Mouse (Mus musculus): Measurements from ENCODE around the gene Nob1. TPM values are rescaled to one million over a fixed set of nuclear protein-coding genes. Genes with fewer than 3 reads are reported as not detected.

The Nob1 gene
- polyA plus RNA-seq (2014; fragmentation: Nextera tagmentation; extraction: Ambion mirVana), result 66.2 and 82.6 TPM in 2 replicates

- Histone ChIP-seq H3K4me3 (ENCODE audit: low read depth, low read length) (peak within 1 kb of the TSS; percentile 100), H3K27me3 (replicated peaks; ENCODE audit: control insufficient read depth, insufficient read depth, low read length) (no peaks in the 10 kb centered on the region), H3K36me3 (ENCODE audit: control insufficient read depth, insufficient read depth, low read length) (peaks cover 30% of the 10 kb centered on the region), H3K27ac (ENCODE audit: low read depth) (peak within 1 kb of the TSS; percentile 36; the same call in 1 of the 2 replicates), H3K4me2 (ENCODE audit: low read length) (peak within 1 kb of the TSS; percentile 69), H3K9me3 (ENCODE audit: control insufficient read depth, low read length) (no peaks in the 10 kb centered on the region), H3K9ac (ENCODE audit: low read length) (peak within 1 kb of the TSS; percentile 80), H3K4me1 (replicated peaks; ENCODE audit: control insufficient read depth, insufficient read depth, low read length) (peaks cover 7% of the 10 kb centered on the region)
- ATAC-seq (replicated peaks; ENCODE audit: low FRiP score, low TSS enrichment, low read depth) (peak; percentile 99), DNase-seq (ENCODE audit: low spot score) (peak; percentile 97)
- 1% methylated on average over 50 of the region's 50 CpGs for WGBS
Observed at GRCm38 (mm10) chr8:107424597-107425229, at the start of gene Nob1. Nob1 (minus strand) TSS chr8:107425051.

GRCm38 (mm10) chr8:107473369-107473768 is 48.5 kb upstream of the Nob1 start:
- ATAC-seq (replicated peaks; ENCODE audit: low FRiP score, low TSS enrichment, low read depth), result no peak
- H3K4me3 ChIP-seq (ENCODE audit: low read depth, low read length), result no peak overlapping the region
- no peaks in the 10 kb centered on the region for H3K4me1 ChIP-seq (replicated peaks; ENCODE audit: control insufficient read depth, insufficient read depth, low read length)
- peaks cover 2% of the 10 kb centered on the region; the same call in 1 of the 2 replicates for H3K36me3 ChIP-seq (ENCODE audit: control insufficient read depth, insufficient read depth, low read length)
- H3K9ac ChIP-seq (ENCODE audit: low read length), result no peak overlapping the region
- WGBS, result 84% methylated on average over 4 of the region's 4 CpGs
- H3K9me3 ChIP-seq (ENCODE audit: control insufficient read depth, low read length), result no peaks in the 10 kb centered on the region
- no peak overlapping the region for H3K4me2 ChIP-seq (ENCODE audit: low read length)
- DNase-seq (ENCODE audit: low spot score), result no peak
- no peaks in the 10 kb centered on the region for H3K27me3 ChIP-seq (replicated peaks; ENCODE audit: control insufficient read depth, insufficient read depth, low read length)
- H3K27ac ChIP-seq (ENCODE audit: low read depth), result no peak overlapping the region

DNA sequence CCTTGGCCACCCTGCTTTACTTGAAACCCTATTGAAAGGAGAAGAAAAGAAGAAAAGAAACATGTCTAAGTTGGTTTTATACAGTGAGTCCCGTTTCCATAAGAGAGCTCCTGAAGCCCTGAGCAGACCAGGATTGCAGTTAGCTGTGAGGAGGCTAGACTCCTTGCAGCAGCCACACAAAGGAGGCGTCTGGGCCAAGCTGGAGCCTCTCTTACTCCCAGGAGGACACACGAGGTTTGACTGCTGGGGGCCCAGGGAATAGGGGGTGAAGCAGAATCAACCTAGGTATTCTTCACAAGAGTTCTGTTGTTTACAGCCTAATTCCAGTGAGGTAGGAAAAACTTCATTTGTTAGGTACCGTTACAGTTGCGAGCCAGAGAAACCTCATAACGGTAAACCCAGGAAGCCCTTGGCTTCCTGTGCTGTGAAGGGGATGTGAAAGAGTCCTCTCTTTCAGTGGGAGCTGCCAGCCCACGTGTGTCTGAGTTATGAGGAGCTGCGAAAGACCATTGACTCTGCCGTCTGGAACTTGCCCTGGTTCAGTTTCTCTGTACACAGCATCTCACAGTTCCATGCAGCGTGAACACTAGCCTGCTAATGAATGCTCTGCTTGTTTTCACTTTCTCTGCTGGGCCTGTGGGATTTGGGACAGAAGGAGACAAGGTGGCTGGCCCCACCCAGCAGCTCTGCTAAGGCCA is 47.7 kb upstream of the Nob1 start:
- ATAC-seq (replicated peaks; ENCODE audit: low FRiP score, low TSS enrichment, low read depth), result no peak
- no peaks in the 10 kb centered on the region for H3K27me3 ChIP-seq (replicated peaks; ENCODE audit: control insufficient read depth, insufficient read depth, low read length)
- H3K9ac ChIP-seq (ENCODE audit: low read length), result no peak overlapping the region
- no peak for DNase-seq (ENCODE audit: low spot score)
- no peak overlapping the region for H3K27ac ChIP-seq (ENCODE audit: low read depth)
- no peaks in the 10 kb centered on the region for H3K4me1 ChIP-seq (replicated peaks; ENCODE audit: control insufficient read depth, insufficient read depth, low read length)
- 65% methylated on average over 10 of the region's 10 CpGs for WGBS
- H3K36me3 ChIP-seq (ENCODE audit: control insufficient read depth, insufficient read depth, low read length), result peaks cover 5% of the 10 kb centered on the region
- no peak overlapping the region for H3K4me2 ChIP-seq (ENCODE audit: low read length)
- no peaks in the 10 kb centered on the region for H3K9me3 ChIP-seq (ENCODE audit: control insufficient read depth, low read length)
- no peak overlapping the region for H3K4me3 ChIP-seq (ENCODE audit: low read depth, low read length)

- WGBS, result 70% methylated on average over 5 of the region's 5 CpGs
- no peak overlapping the region for H3K9ac ChIP-seq (ENCODE audit: low read length)
- no peak overlapping the region for H3K4me3 ChIP-seq (ENCODE audit: low read depth, low read length)
- H3K27me3 ChIP-seq (replicated peaks; ENCODE audit: control insufficient read depth, insufficient read depth, low read length), result no peaks in the 10 kb centered on the region
- DNase-seq (ENCODE audit: low spot score) (no peak), ATAC-seq (replicated peaks; ENCODE audit: low FRiP score, low TSS enrichment, low read depth) (no peak)
- H3K9me3 ChIP-seq (ENCODE audit: control insufficient read depth, low read length), result no peaks in the 10 kb centered on the region
- H3K27ac ChIP-seq (ENCODE audit: low read depth), result no peak overlapping the region
- no peaks in the 10 kb centered on the region; the same call in 1 of the 2 replicates for H3K4me1 ChIP-seq (replicated peaks; ENCODE audit: control insufficient read depth, insufficient read depth, low read length)
- peaks cover 5% of the 10 kb centered on the region; the same call in 1 of the 2 replicates for H3K36me3 ChIP-seq (ENCODE audit: control insufficient read depth, insufficient read depth, low read length)
- no peak overlapping the region for H3K4me2 ChIP-seq (ENCODE audit: low read length)
Observed at GRCm38 (mm10) chr8:107470302-107470701, 45.5 kb upstream of the Nob1 start.

DNA sequence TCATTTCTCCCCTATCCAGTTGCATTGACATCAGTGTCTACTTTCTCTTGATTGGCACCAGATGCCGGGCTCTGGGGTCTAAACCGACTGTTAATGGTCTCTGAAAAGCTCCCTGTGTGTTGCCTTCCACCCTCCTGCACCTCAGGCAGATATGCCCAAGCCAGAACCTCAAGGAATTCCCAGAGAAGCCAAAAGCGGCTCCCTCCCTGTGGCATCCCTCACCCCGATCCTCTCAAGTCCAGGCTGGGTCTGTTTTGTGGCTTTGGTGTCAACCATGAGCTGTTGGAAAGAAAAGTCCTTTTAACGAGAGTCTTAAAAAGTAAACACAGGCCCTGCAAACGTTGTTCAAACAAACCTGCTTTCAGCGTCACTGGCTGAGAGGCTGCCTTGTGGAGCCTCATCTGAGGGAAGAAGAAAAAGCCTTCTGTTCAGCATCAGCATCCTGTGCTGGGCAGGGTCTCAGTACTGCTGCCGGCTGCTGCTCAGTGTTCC is 44.0 kb upstream of the Nob1 start:
- 13% methylated on average over 8 of the region's 8 CpGs for WGBS
- ATAC-seq (replicated peaks; ENCODE audit: low FRiP score, low TSS enrichment, low read depth), result no peak
- no peak overlapping the region for H3K27ac ChIP-seq (ENCODE audit: low read depth)

DNA sequence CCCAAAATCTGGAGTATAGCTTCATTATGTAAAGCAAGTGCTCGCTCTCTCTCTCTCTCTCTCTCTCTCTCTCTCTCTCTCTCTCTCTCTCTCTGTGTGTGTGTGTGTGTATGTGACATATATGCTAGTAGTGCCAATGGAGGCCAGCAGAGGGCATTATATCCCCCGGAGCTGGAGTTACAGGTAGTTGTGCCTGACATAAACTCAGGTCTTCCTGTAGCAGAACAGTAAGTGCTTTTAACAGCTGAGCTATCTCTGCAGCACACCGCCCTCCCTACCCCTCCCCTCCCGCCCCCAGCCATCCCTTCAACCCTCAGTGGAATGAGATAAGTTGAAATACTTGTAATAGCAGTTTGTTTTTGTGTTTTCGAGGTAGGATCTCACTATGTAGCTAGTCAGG is 41.8 kb upstream of the Nob1 start:
- H3K4me3 ChIP-seq (ENCODE audit: low read depth, low read length), result no peak overlapping the region
- H3K9ac ChIP-seq (ENCODE audit: low read length), result no peak overlapping the region
- H3K27ac ChIP-seq (ENCODE audit: low read depth), result no peak overlapping the region
- peaks cover 18% of the 10 kb centered on the region for H3K36me3 ChIP-seq (ENCODE audit: control insufficient read depth, insufficient read depth, low read length)
- ATAC-seq (replicated peaks; ENCODE audit: low FRiP score, low TSS enrichment, low read depth), result no peak
- H3K9me3 ChIP-seq (ENCODE audit: control insufficient read depth, low read length), result no peaks in the 10 kb centered on the region
- H3K4me2 ChIP-seq (ENCODE audit: low read length), result no peak overlapping the region
- DNase-seq (ENCODE audit: low spot score), result no peak
- WGBS, result 88% methylated on average over 5 of the region's 5 CpGs
- H3K27me3 ChIP-seq (replicated peaks; ENCODE audit: control insufficient read depth, insufficient read depth, low read length), result no peaks in the 10 kb centered on the region
- H3K4me1 ChIP-seq (replicated peaks; ENCODE audit: control insufficient read depth, insufficient read depth, low read length), result no peaks in the 10 kb centered on the region; the same call in 1 of the 2 replicates

More for the DNA sequence above, 44.0 kb upstream of the Nob1 start:
- no peaks in the 10 kb centered on the region for H3K9me3 ChIP-seq (ENCODE audit: control insufficient read depth, low read length)
- no peak overlapping the region for H3K9ac ChIP-seq (ENCODE audit: low read length)
- H3K4me2 ChIP-seq (ENCODE audit: low read length), result no peak overlapping the region
- H3K4me1 ChIP-seq (replicated peaks; ENCODE audit: control insufficient read depth, insufficient read depth, low read length), result no peaks in the 10 kb centered on the region; the same call in 1 of the 2 replicates
- peaks cover 5% of the 10 kb centered on the region; the same call in 1 of the 2 replicates for H3K36me3 ChIP-seq (ENCODE audit: control insufficient read depth, insufficient read depth, low read length)
- no peak overlapping the region for H3K4me3 ChIP-seq (ENCODE audit: low read depth, low read length)
- DNase-seq (ENCODE audit: low spot score), result no peak
- no peaks in the 10 kb centered on the region for H3K27me3 ChIP-seq (replicated peaks; ENCODE audit: control insufficient read depth, insufficient read depth, low read length)

- H3K27ac ChIP-seq (ENCODE audit: low read depth), result peak overlapping the region; percentile 27; the same call in 1 of the 2 replicates
- H3K9ac ChIP-seq (ENCODE audit: low read length), result no peak overlapping the region
- H3K4me1 ChIP-seq (replicated peaks; ENCODE audit: control insufficient read depth, insufficient read depth, low read length), result no peaks in the 10 kb centered on the region; the same call in 1 of the 2 replicates
- H3K4me2 ChIP-seq (ENCODE audit: low read length), result no peak overlapping the region
- H3K27me3 ChIP-seq (replicated peaks; ENCODE audit: control insufficient read depth, insufficient read depth, low read length), result no peaks in the 10 kb centered on the region
- WGBS, result 35% methylated on average over 3 of the region's 3 CpGs
- H3K9me3 ChIP-seq (ENCODE audit: control insufficient read depth, low read length), result no peaks in the 10 kb centered on the region
- H3K36me3 ChIP-seq (ENCODE audit: control insufficient read depth, insufficient read depth, low read length), result peaks cover 23% of the 10 kb centered on the region
- ATAC-seq (replicated peaks; ENCODE audit: low FRiP score, low TSS enrichment, low read depth), result no peak
- no peak for DNase-seq (ENCODE audit: low spot score)
- H3K4me3 ChIP-seq (ENCODE audit: low read depth, low read length), result no peak overlapping the region
Observed at GRCm38 (mm10) chr8:107465332-107465990, 40.6 kb upstream of the Nob1 start.

GRCm38 (mm10) chr8:107462423-107462822 is 37.6 kb upstream of the Nob1 start:
- H3K9me3 ChIP-seq (ENCODE audit: control insufficient read depth, low read length), result no peaks in the 10 kb centered on the region
- H3K9ac ChIP-seq (ENCODE audit: low read length), result no peak overlapping the region
- H3K4me3 ChIP-seq (ENCODE audit: low read depth, low read length), result no peak overlapping the region
- H3K27me3 ChIP-seq (replicated peaks; ENCODE audit: control insufficient read depth, insufficient read depth, low read length), result no peaks in the 10 kb centered on the region
- H3K4me1 ChIP-seq (replicated peaks; ENCODE audit: control insufficient read depth, insufficient read depth, low read length), result no peaks in the 10 kb centered on the region; the same call in 1 of the 2 replicates
- no peak overlapping the region for H3K4me2 ChIP-seq (ENCODE audit: low read length)
- H3K36me3 ChIP-seq (ENCODE audit: control insufficient read depth, insufficient read depth, low read length), result peaks cover 31% of the 10 kb centered on the region
- DNase-seq (ENCODE audit: low spot score), result no peak
- H3K27ac ChIP-seq (ENCODE audit: low read depth), result no peak overlapping the region
- 82% methylated on average over 5 of the region's 5 CpGs for WGBS
- ATAC-seq (replicated peaks; ENCODE audit: low FRiP score, low TSS enrichment, low read depth), result no peak
